Mouse (Mus musculus): ENCODE results near the gene Slain2. TPM values are rescaled to one million over a fixed set of nuclear protein-coding genes. Genes with fewer than 3 reads are reported as not detected.
"Not testable (repeated sequence)": the region's sequence is repeated elsewhere in the genome, so short reads cannot be mapped to it uniquely, and the experiment has no call there.

Gene Slain2
- polyA plus RNA-seq, 1 experiment from 2014 or later, result 12.4 TPM

DNA sequence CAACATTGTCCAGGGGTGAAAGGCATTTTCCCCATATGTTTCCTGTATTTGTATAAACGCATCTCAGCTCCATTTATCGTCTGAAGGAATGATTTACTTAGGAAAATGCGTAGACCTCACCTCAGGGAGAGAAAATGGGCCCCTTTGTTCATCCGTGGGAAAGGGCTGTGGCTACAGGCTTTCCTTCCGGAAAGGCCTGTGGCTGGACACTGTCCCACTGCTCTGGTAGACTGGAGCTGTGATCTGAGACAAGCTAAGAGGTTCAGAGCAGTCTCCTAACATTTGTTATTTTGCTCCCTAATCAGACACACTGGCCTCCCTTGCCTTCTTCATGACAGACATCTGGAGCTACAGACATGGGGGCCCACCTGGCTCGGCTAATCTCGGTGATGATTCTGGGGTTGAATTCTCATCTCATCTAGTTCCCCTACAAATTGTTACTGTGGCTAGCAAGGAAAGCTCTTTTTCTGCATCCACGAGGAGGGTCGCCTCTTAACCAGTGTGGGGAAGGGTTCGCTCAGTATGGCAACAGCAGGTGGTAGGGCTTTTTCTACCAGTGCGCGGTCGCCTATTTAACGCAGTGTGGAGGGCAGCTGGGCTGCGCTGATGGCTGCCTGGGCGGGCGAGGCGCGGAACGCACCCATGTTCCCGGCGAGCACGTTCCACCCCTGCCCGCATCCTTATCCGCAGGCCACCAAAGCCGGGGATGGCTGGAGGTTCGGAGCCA lies 98.9 kb downstream of the Slain2 start:
- H3K4me3 ChIP-seq (ENCODE audit: low read length), result peak overlapping the region; percentile 44
- H3K27ac ChIP-seq (ENCODE audit: low read length); H3K4me1 ChIP-seq (replicated peaks; ENCODE audit: control insufficient read depth, insufficient read depth, low read length); H3K9me3 ChIP-seq (ENCODE audit: control insufficient read depth, low read length); H3K36me3 ChIP-seq (ENCODE audit: control insufficient read depth, insufficient read depth, low read length); H3K9ac ChIP-seq (ENCODE audit: low read length): not testable (repeated sequence)
- peak; percentile 47; the same call in 1 of the 2 replicates for ATAC-seq (ENCODE audit: low read depth)
- WGBS, result 20% methylated on average over 19 of the region's 27 CpGs
- peaks cover 21% of the 10 kb centered on the region for H3K27me3 ChIP-seq (ENCODE audit: control insufficient read depth, insufficient read depth, low read depth, low read length)
- peak overlapping the region; percentile 63 for H3K4me2 ChIP-seq (ENCODE audit: low read depth, low read length)

DNA sequence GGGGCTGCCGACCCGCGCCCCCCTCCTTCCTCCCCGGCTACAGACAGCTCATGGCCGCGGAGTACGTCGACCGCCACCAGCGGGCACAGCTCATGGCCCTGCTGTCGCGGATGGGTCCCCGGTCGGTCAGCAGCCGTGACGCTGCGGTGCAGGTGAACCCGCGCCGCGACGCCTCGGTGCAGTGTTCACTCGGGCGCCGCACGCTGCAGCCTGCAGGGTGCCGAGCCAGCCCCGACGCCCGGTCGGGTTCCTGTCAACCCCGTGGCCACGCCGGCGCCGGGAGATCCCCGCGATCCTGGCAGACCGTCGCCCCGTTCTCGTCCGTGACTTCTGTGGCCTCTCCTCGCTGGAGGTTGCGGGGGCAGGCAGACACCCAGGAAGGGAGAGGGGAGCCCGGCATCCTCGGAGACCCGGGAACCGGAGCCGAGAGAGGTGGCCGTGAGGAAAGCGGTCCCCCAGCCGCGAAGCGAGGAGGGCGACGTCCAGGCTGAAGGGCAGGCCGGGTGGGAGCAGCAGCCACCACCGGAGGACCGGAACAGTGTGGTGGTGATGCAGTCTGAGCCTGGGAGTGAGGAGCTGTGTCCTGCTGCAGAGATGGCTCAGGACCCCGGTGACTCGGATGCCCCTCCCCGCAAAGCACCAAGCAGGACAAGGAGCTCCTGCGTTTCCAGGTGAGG lies 99.6 kb downstream of the Slain2 start:
- Histone ChIP-seq H3K4me3 (ENCODE audit: low read length) (peak overlapping the region; percentile 44), H3K27me3 (ENCODE audit: control insufficient read depth, insufficient read depth, low read depth, low read length) (peaks cover 16% of the 10 kb centered on the region), H3K4me2 (ENCODE audit: low read depth, low read length) (peak overlapping the region; percentile 63), H3K9ac (ENCODE audit: low read length) (peak overlapping the region; percentile 49)
- not testable (repeated sequence) for H3K27ac ChIP-seq (ENCODE audit: low read length); H3K36me3 ChIP-seq (ENCODE audit: control insufficient read depth, insufficient read depth, low read length); H3K9me3 ChIP-seq (ENCODE audit: control insufficient read depth, low read length); H3K4me1 ChIP-seq (replicated peaks; ENCODE audit: control insufficient read depth, insufficient read depth, low read length)
- WGBS, result under 1% methylated on average over 42 of the region's 65 CpGs
- ATAC-seq (ENCODE audit: low read depth), result peak; percentile 43; the same call in 1 of the 2 replicates

DNA sequence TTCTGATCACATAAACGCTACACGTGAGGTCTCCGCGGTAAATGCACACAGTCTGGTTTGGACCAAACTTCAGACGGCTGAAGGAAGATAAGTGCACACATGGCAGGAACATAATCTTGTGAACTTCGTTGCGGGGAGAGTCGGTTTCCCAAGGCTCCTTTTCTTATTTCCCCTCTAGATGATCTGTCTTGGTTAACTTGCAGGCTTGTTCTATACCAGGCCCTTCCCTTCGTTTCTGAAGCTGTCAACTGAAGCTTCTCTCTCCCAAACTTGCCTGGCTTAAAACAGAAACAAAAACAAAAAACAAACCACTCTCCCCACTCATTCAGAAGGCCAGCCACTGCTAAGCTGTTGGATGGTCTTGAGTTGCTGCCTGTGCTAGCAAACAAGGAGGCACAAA lies 100.6 kb downstream of the Slain2 start:
- ATAC-seq (ENCODE audit: low read depth), result no peak
- Histone ChIP-seq H3K9ac (ENCODE audit: low read length) (no peak overlapping the region), H3K4me1 (replicated peaks; ENCODE audit: control insufficient read depth, insufficient read depth, low read length) (peaks cover 5% of the 10 kb centered on the region), H3K4me2 (ENCODE audit: low read depth, low read length) (no peak overlapping the region), H3K36me3 (ENCODE audit: control insufficient read depth, insufficient read depth, low read length) (no peaks in the 10 kb centered on the region), H3K27ac (ENCODE audit: low read length) (no peak overlapping the region), H3K27me3 (ENCODE audit: control insufficient read depth, insufficient read depth, low read depth, low read length) (peaks cover 16% of the 10 kb centered on the region), H3K4me3 (ENCODE audit: low read length) (no peak overlapping the region), H3K9me3 (ENCODE audit: control insufficient read depth, low read length) (no peaks in the 10 kb centered on the region)
- WGBS, result 43% methylated on average over 9 of the region's 9 CpGs

DNA sequence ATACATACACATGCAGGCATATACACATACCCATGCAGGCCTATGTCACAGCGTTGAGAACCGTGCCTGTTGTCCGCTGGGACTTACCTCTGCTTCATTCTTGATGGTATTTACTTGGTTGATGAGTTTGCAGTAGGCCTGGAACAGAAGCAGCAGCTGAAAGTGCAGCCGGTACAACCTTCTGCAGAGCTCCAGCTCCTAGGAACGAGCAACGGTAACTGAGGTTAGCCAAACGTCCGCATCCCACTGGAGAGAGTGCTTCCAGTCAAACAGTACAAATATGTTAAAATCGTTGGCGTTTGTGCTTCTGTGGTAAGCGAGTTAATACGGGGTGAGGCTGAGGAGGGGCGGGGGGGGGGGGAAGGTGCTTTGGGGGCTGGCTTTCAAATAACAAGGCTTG lies 109.7 kb downstream of the Slain2 start:
- Histone ChIP-seq H3K4me3 (ENCODE audit: low read length) (no peak overlapping the region), H3K4me2 (ENCODE audit: low read depth, low read length) (no peak overlapping the region), H3K9me3 (ENCODE audit: control insufficient read depth, low read length) (no peaks in the 10 kb centered on the region), H3K36me3 (ENCODE audit: control insufficient read depth, insufficient read depth, low read length) (0 out of 2 replicates have a peak, but pooled peaks cover 3% of the 10 kb centered on the region), H3K27me3 (ENCODE audit: control insufficient read depth, insufficient read depth, low read depth, low read length) (no peaks in the 10 kb centered on the region), H3K4me1 (replicated peaks; ENCODE audit: control insufficient read depth, insufficient read depth, low read length) (no peaks in the 10 kb centered on the region), H3K27ac (ENCODE audit: low read length) (no peak overlapping the region), H3K9ac (ENCODE audit: low read length) (no peak overlapping the region)
- no peak for ATAC-seq (ENCODE audit: low read depth)
- WGBS, result 88% methylated on average over 13 of the region's 13 CpGs

Other genes starting within 250 kb of the Slain2 start
- gene Txk, start 161.5 kb upstream of the Slain2 start, polyA plus RNA-seq (2015; fragmentation: Nextera tagmentation; extraction: Ambion mirVana), result 0.21 and 0.62 TPM in 2 replicates
- 4.0 and 4.1 TPM in 2 replicates for gene Tec, start 45.8 kb upstream of the Slain2 start, polyA plus RNA-seq (2015; fragmentation: Nextera tagmentation; extraction: Ambion mirVana)
- gene Gm10135, start 60.4 kb downstream of the Slain2 start, polyA plus RNA-seq (2015; fragmentation: Nextera tagmentation; extraction: Ambion mirVana), result not detected in 2 replicates
- gene Slc10a4, start 92.6 kb downstream of the Slain2 start, polyA plus RNA-seq (2015; fragmentation: Nextera tagmentation; extraction: Ambion mirVana), result 0.84 and 1.1 TPM in 2 replicates

Measured in lung, embryonic 16.5 days (tissue).